ENCODE assay signal across 9 mouse cellular contexts in genomic region chr9:40391359-40391758, GRCm38 (mm10).
DNase-seq lines count a peak whose midpoint lies in the region; ATAC-seq and TF ChIP-seq lines count a peak whose summit lies in the region.
"Had no signal": no experiment of that assay in that cellular context is flagged by ENCODE, and none has a peak within 500 bp of the region (broad histone marks: within the 10 kb centered on the region; RNA-seq: fewer than 3 reads in every experiment).

No protein-coding gene starts in this region.

- in situ Hi-C loops in ES-E14 (cut with MboI; ENCODE audit: low sequenced_read_pairs in 2 of 2, unreplicated experiment in 2 of 2): no loop called here

- 0 out of 2 replicates have a peak overlapping the region, but pooled peaks have one; percentile 3 for H3K4me3 ChIP-seq in heart, embryonic 10.5 days
- H3K4me3 ChIP-seq in ES-E14 (ENCODE audit: insufficient read depth in 1 of 2, low read depth in 1 of 2, low read length in 2 of 2, poor library complexity in 1 of 2, severe bottlenecking in 1 of 2): peak overlapping the region; percentile 40 to 45
- H3K4me3 ChIP-seq: erythroblast, embryonic 14.5 days had no signal

- peaks cover 26% of the 10 kb centered on the region for H3K4me1 ChIP-seq in heart, embryonic 10.5 days
- peaks cover 4 to 13% of the 10 kb centered on the region in 2 experiments; a peak in 3 of 4 replicates for H3K4me1 ChIP-seq in ES-E14 (ENCODE audit: control insufficient read depth in 2 of 2, insufficient read depth in 2 of 2, low read length in 2 of 2, poor library complexity in 1 of 2)

- H3K36me3 ChIP-seq in heart, embryonic 10.5 days: no peaks in the 10 kb centered on the region
- no peaks in the 10 kb centered on the region for H3K36me3 ChIP-seq in ES-E14 (ENCODE audit: control insufficient read depth, insufficient read depth, low read length, poor library complexity, severe bottlenecking)

- DNase-seq in heart, embryonic 10.5 days (ENCODE audit: low spot score): no peak
- no peak for DNase-seq in heart, postnatal 4 days
- DNase-seq in ES-E14 (ENCODE audit: low read depth, low spot score): no peak
- no peak for DNase-seq in right cerebral cortex, postnatal 36 days (ENCODE audit: low spot score in 2 of 2)
- no peak for DNase-seq in layer of hippocampus, postnatal 25 days (ENCODE audit: extremely low spot score in 1 of 2, low spot score in 1 of 2)
- no peak for DNase-seq in spleen, adult 18-20 months

- 54% methylated on average over 17 of the region's 17 CpGs for WGBS in heart, embryonic 10.5 days

- peak overlapping the region; percentile 66 for H3K9ac ChIP-seq in ES-E14 (ENCODE audit: insufficient read depth, low read depth, low read length, poor library complexity, severe bottlenecking)

- no peaks in the 10 kb centered on the region for H3K9me3 ChIP-seq in heart, embryonic 10.5 days
- H3K9me3 ChIP-seq in ES-E14 (ENCODE audit: control insufficient read depth, insufficient read depth, low read depth, low read length): no peaks in the 10 kb centered on the region

- peak; percentile 57 to 68 for ATAC-seq in hematopoietic stem cell, adult 5-6 weeks (replicated peaks in 1 of 2; ENCODE audit: insufficient read depth in 1 of 2, low FRiP score in 2 of 2, low TSS enrichment in 1 of 2, low read depth in 1 of 2, poor library complexity in 2 of 2, severe bottlenecking in 2 of 2)
- peak; percentile 56 for ATAC-seq in megakaryocyte progenitor cell, adult 5-6 weeks (replicated peaks; ENCODE audit: poor library complexity)

- no peak overlapping the region for H3K27ac ChIP-seq in heart, embryonic 10.5 days
- no peak overlapping the region for H3K27ac ChIP-seq in ES-E14 (ENCODE audit: insufficient read depth, low read depth, low read length, poor library complexity, severe bottlenecking)

- H3K27me3 ChIP-seq in heart, embryonic 10.5 days (ENCODE audit: insufficient read depth, poor library complexity, severe bottlenecking): no peaks in the 10 kb centered on the region

TF ChIP-seq in ES-E14, 5 proteins besides CTCF, POLR2A, EP300 and RAD21:
- TF ChIP-seq ZNF384 (IDR thresholded peaks at IDR 0.05; ENCODE audit: low read depth, low read length) (no peak), HCFC1 (IDR thresholded peaks at IDR 0.05; ENCODE audit: borderline replicate concordance, insufficient read depth, low read length) (no peak), MAFK (IDR thresholded peaks at IDR 0.05; ENCODE audit: insufficient read depth, low read depth, low read length) (no peak), ZC3H11A (IDR thresholded peaks at IDR 0.05; ENCODE audit: borderline replicate concordance, low read depth, low read length) (no peak), CHD2 (IDR thresholded peaks at IDR 0.05; ENCODE audit: low read depth, low read length) (no peak)
